Mouse (Mus musculus) ovary, adult 18-20 months (tissue): Measurements from ENCODE around the gene Nav2.

ENCODE experiments used
- DNase-seq: peaks from one replicate; pipeline ENCODE4 v3.0.0; 2022; ENCODE audit warnings: low spot score, mixed read lengths

The Nav2 gene

DNA sequence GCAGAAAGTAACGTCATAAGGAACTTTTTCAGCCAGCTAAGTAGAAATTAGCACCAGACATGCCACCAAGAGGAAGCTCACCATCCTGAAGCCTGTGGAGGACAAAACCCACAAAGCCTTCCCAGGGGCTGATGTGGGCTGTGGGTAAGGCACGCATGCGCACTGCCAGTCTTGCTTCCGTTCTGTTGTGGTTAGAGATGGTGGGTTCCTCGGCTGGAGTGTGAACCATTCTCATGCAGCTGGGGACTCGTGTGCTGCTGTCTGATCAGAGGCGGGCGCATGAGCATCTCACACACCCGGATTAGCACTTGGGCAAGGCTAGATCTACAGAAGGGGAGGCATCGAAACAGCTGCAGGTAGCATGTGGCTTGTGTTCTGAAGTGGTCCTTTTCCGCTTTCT, 29.0 kb downstream of the Nav2 start:
- no peak for DNase-seq

GRCm38 (mm10) chr7:48938190-48938589, 29.7 kb downstream of the Nav2 start:
- no peak for DNase-seq

DNA sequence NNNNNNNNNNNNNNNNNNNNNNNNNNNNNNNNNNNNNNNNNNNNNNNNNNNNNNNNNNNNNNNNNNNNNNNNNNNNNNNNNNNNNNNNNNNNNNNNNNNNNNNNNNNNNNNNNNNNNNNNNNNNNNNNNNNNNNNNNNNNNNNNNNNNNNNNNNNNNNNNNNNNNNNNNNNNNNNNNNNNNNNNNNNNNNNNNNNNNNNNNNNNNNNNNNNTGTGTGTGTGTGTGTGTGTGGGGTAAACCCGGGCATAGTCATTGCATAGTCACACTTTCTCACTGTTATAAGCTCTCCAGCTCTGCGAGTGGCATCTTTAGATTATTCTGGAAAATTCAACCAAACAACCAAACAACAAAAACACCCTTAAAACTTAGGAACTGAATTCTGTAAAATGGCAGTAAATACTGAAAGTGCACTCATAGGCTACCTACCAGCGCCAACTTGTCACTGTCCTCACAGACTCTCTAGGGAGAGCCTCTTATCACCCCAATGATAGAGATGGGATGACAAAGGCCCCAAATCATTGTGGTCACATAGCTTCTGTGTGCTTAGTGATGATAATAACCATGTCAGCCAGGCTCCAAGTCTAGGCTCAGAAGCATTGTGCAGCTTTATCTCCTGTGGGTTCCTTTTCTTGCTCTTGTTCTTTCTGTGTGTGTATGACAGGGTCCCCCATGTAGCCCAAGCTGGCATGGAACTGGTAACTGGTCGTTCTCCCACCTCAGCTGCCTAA, 40.0 kb downstream of the Nav2 start:
- DNase-seq: no peak

DNA sequence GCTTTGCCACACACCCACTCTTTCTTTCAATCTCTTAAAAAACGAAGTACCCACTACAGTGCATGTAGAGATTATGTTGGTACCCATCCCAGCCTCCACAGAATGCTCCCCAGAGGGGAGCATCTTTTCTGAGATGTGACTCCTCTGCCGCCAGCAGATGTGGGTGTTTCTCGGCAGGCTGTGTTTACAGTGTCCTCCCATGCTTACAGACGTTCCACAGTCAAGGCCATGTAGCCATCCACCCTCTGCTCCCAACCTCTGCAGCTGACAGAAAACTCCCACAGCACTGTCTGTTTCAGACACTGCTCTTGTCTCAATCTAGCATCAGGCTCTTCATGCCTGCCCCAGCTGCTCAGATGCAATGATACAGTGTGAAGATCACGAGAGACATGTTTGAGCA, 46.0 kb downstream of the Nav2 start:
- no peak for DNase-seq

DNA sequence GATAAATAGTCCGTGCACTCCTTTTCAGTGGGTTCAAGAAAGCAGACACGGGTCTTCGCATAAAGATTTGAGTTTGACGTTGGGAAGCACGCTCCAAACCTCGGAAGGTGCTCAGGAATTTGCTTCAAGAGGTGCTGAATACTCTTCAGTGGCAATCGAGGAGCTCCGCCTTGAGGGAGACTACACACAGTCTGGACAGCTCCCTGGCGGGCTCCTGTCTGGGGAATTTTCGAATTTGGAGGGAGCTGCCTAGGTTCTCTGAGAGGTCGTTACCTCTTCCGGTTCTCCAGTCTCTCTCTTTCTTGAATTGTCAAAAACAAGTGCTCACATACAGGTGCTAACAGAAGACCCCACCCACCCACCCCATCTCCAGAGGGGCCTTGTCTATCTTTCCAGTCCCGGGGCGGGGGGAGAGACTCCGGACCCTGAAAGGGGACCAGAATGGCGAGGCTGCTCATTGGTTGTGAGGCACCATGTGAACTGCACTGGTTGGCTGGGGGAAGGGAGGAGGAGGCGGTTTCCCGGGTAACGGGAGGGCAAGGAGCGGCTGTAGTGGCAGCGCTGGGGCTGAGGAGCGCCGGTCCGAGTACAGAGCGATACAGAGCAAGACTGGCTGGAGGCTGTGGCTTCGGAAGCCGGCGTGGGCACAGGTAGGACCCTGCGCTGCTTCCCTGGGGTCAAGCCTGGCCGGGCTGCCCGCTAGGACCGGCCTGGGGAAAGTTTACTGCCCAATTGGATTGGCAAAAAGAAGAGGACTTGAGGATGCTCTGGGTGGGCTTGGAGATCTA, 50.2 kb downstream of the Nav2 start:
- DNase-seq: peak; percentile 74

- DNase-seq: no peak
Measured at GRCm38 (mm10) chr7:48959316-48959661, 50.8 kb downstream of the Nav2 start.

DNA sequence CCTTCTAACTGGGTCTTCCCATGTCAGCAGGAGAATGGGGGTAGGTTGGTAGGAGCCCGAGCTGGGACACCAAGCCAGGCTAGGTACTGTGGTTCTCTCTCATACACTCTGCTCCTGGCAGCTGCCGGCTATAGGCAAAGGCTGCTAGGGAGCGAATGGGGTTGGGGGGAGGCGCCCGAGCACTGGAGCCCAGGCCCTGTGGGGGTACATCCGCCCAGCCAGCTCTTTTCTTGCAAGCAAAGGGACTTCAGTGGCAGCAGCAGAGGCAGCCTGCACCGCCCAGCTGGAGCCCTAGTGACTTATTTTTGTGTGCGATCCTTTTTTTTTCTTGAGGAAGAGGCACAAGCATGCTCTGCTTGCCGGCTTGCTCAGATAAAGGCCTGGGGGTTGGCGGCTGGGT, 51.6 kb downstream of the Nav2 start:
- no peak for DNase-seq

- DNase-seq: no peak
Measured at GRCm38 (mm10) chr7:48961501-48961900, 53.0 kb downstream of the Nav2 start.

DNA sequence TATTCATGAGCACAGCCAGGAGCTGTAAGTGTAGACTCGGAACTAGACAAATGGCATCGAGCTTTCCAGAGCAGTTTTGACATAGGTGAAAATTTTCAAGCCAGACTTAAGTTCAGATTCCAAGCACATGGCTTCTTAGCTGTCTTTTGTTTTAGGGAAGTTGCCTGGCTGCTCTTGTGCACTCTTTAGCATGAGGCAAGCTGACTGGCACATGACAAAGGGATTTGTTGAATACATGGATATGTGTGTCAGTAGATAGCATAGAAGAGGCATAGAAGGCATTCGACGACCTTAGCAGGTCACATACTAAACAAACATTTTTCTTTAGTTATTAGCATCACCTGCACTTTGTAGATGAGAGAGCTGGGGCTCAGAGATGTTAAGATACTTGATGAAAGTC, 53.4 kb downstream of the Nav2 start:
- no peak for DNase-seq

GRCm38 (mm10) chr7:48963112-48963511, 54.6 kb downstream of the Nav2 start:
- DNase-seq: no peak

- no peak for DNase-seq
Measured at GRCm38 (mm10) chr7:48963554-48963953, 55.0 kb downstream of the Nav2 start.

- no peak for DNase-seq
Measured at GRCm38 (mm10) chr7:48965796-48966512, 57.4 kb downstream of the Nav2 start.

DNA sequence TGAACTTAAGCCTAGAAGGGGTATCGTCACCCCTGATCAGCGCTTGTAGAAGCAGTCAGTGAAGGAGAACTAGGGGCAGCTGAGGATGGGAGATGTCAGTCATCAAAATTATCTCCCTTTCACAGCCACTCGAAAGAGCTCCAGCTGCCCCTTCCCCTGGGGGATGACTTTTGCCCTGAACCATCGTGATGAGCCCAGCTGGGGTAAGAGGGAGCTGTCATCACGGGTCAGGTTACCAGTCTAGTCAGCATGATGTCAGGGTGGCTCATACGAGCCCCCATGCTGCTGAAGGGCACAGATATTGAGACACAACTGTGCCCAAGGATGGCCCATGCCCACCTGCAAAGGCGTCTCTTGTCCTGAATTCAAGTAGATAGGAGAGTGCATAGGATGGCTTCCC, 72.5 kb downstream of the Nav2 start:
- no peak for DNase-seq

- no peak for DNase-seq
Measured at GRCm38 (mm10) chr7:48981814-48982213, 73.3 kb downstream of the Nav2 start.

- DNase-seq: no peak
Measured at GRCm38 (mm10) chr7:48982573-48982972, 74.1 kb downstream of the Nav2 start.

- no peak for DNase-seq
Measured at GRCm38 (mm10) chr7:48991911-48992552, 83.5 kb downstream of the Nav2 start.

DNA sequence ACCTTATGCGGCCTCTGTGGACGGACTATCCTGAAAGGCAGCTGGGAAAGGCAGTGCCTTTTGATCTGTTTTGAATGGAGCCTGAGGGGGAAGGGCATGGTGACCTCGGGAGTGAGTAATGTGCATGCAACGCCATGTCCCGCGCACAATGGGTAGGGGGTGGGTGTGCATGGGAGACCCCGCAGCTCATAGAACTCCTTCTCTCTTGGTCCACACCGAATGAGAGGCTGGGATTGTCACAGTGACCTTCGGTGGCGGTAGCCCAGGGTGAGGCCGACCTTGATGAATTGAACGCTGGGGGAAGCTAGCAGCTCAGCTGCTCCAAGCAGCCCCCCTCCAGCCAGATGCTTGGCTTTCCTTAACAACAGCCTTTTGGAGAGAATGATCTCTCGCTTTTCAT, 86.7 kb downstream of the Nav2 start:
- DNase-seq: peak; percentile 39

GRCm38 (mm10) chr7:48995701-48996100, 87.2 kb downstream of the Nav2 start:
- DNase-seq: no peak

DNA sequence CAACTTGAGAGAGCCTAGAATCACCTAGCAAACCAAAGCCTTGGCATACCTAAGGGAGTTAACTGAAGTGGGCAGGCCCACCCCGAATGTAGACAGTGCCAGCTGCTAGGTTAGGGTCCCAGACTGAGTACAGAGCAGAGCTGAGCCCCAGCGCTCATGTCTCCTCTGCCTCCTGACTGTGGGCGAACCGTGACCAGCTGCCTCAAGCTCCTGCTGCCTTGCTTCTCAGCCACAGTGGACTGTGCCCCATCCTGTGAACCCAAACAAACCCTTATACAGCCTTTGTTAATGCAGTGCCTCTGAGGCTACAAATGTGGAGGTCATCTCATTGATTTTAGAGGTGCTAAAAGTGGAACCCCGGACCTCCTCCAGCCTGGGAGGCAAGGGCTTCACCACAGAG, 88.3 kb downstream of the Nav2 start:
- no peak for DNase-seq

DNA sequence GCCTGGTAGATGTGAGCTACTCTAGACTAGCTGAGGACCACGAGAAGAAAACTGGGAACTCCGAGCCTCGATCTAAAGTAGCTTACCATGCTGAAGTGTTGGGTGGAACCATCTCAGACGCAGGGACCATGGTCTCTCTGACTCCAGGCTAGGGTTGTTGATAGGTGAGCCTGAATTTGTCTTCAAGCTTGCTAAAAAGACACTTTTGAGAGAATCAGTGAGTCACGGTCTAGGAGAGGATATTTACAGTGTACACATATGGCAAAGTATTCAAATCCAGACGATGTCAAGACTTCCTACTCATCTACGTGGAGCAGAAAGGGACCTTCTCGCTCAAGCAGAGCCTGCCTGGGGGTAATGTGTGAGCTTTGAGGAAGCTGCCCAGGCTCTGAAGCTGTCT, 89.6 kb downstream of the Nav2 start:
- DNase-seq: no peak

DNA sequence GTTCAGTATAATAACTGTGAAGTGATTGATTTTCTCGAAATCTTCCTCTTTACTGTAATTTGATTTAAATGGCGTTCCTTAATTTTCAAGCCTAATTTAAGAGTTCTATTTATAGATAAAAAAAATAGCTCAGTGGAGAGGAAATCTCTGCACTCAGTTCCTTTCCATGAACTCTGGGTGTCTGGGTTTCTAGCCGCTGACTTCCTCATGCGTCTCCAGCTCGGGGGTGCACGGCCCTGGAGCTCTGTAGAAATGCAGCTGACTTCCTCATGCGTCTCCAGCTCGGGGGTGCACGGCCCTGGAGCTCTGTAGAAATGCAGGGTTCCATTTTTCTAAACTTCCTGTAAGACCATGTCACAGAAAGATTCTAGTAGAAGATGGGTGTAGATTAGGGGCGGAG, 90.1 kb downstream of the Nav2 start:
- no peak for DNase-seq

DNA sequence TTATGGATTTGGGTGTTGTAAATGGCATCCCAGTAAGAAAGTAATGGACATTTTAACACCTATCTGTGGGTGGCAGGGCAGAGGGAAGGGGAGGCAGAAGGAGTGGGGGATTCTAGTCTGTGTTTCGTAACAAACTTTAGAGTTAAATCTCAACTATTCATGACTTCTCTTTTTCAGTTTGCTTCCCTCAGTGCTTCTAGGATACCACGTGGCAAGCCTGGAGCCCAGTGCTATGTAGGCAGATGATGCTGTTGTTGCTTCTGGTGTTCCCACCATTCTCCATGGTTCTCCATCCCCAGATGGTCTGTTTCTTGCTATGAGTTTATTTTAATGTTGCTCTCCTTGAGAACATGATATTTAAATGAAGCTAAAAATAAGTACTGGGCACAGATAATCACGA, 92.3 kb downstream of the Nav2 start:
- no peak for DNase-seq

DNA sequence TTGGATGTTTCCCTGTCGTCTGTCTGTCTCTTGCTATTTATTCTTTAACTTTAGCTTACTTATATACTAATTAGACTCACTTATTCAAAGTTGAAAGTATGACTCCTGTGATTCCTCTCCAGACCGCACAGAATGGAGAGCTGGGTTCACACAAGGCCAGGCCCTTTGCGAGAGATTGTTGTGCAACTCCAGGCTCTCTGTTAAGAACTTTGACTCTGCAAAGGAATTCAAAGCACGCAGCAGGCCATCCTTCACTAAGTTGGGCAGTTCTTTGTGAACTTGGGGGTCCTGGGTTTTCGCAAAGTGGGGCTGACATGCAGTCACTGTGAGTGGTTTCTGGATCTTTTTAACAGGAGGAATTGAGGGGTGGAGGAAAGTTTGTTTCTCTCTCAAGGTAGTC, 95.9 kb downstream of the Nav2 start:
- DNase-seq: no peak
